Mouse (Mus musculus) CD4-positive helper T cell, adult 2 months (primary cell): Measurements from ENCODE around the gene Ralgapa2.

Experiments
- DNase-seq: peaks from one replicate; pipeline ENCODE4 v3.0.0-alpha.2; 2012; ENCODE audit warnings: low read depth, missing footprints, low spot score

Ralgapa2 gene

GRCm38 (mm10) chr2:146428751-146429150 lies 83.4 kb downstream of the Ralgapa2 start:
- DNase-seq = no peak

- DNase-seq = no peak
These were observed 84.8 kb downstream of the Ralgapa2 start for GRCm38 (mm10) chr2:146427380-146427779.

GRCm38 (mm10) chr2:146426321-146426720 lies 85.8 kb downstream of the Ralgapa2 start:
- no peak for DNase-seq

- DNase-seq = no peak
These were observed 86.9 kb downstream of the Ralgapa2 start for GRCm38 (mm10) chr2:146425235-146425634.

GRCm38 (mm10) chr2:146423710-146424301 lies 88.3 kb downstream of the Ralgapa2 start:
- no peak for DNase-seq

- no peak for DNase-seq
These were observed 89.0 kb downstream of the Ralgapa2 start for GRCm38 (mm10) chr2:146423032-146423691.

- no peak for DNase-seq
These were observed 95.9 kb downstream of the Ralgapa2 start for GRCm38 (mm10) chr2:146416283-146416682.

GRCm38 (mm10) chr2:146414484-146415291 lies 97.5 kb downstream of the Ralgapa2 start:
- peak; percentile 52 for DNase-seq

GRCm38 (mm10) chr2:146412733-146413132 lies 99.4 kb downstream of the Ralgapa2 start:
- no peak for DNase-seq

GRCm38 (mm10) chr2:146411904-146412303 lies 100.2 kb downstream of the Ralgapa2 start:
- no peak for DNase-seq

- no peak for DNase-seq
These were observed 105.1 kb downstream of the Ralgapa2 start for GRCm38 (mm10) chr2:146407078-146407477.

GRCm38 (mm10) chr2:146401588-146401987 lies 110.6 kb downstream of the Ralgapa2 start:
- no peak for DNase-seq

- no peak for DNase-seq
These were observed 111.4 kb downstream of the Ralgapa2 start for GRCm38 (mm10) chr2:146400738-146401137.

- no peak for DNase-seq
These were observed 113.8 kb downstream of the Ralgapa2 start for GRCm38 (mm10) chr2:146398211-146398865.

GRCm38 (mm10) chr2:146387211-146387610 lies 124.9 kb downstream of the Ralgapa2 start:
- DNase-seq = no peak

- no peak for DNase-seq
These were observed 127.6 kb downstream of the Ralgapa2 start for GRCm38 (mm10) chr2:146384582-146384981.

- DNase-seq = no peak
These were observed 135.9 kb downstream of the Ralgapa2 start for GRCm38 (mm10) chr2:146376293-146376692.

- no peak for DNase-seq
These were observed 146.0 kb downstream of the Ralgapa2 start for GRCm38 (mm10) chr2:146366098-146366497.

- no peak for DNase-seq
These were observed 146.7 kb downstream of the Ralgapa2 start for GRCm38 (mm10) chr2:146365368-146365983.

- DNase-seq = no peak
These were observed 148.7 kb downstream of the Ralgapa2 start for GRCm38 (mm10) chr2:146363483-146363882.

GRCm38 (mm10) chr2:146362932-146363331 lies 149.2 kb downstream of the Ralgapa2 start:
- DNase-seq = no peak

- no peak for DNase-seq
These were observed 150.2 kb downstream of the Ralgapa2 start for GRCm38 (mm10) chr2:146361969-146362368.
